ENCODE assay signal across 8 mouse cellular contexts in genomic region chr5:149636075-149636920, GRCm38 (mm10). TPM values are rescaled to one million over a fixed set of nuclear protein-coding genes. Genes with fewer than 3 reads are reported as not detected.
DNase-seq lines count a peak whose midpoint lies in the region; ATAC-seq and TF ChIP-seq lines count a peak whose summit lies in the region.

Gene Hsph1 (minus strand): TSS chr5:149636376.

- peaks cover 22% of the 10 kb centered on the region for H3K4me1 ChIP-seq in hindbrain, embryonic 13.5 days (replicated peaks)

- TF ChIP-seq CTCF in Patski (IDR thresholded peaks at IDR 0.05), result no peak

- H3K4me3 ChIP-seq in hindbrain, embryonic 13.5 days, result peak within 1 kb of the TSS; percentile 74

- ATAC-seq in Patski, result peak; percentile 97
- peak; percentile 99 for ATAC-seq in hindbrain, embryonic 13.5 days (ENCODE audit: low FRiP score)

- peak within 1 kb of the TSS; percentile 81 for H3K4me2 ChIP-seq in hindbrain, embryonic 13.5 days

- peak within 1 kb of the TSS; percentile 84 for H3K9ac ChIP-seq in hindbrain, embryonic 13.5 days

- under 1% methylated on average over 60 of the region's 60 CpGs for WGBS in hindbrain, embryonic 13.5 days

- in situ Hi-C loops in Patski (cut with MboI; ENCODE audit: low pct_unique_long_range_greater_than_20kb), result no loop called here

- peak; percentile 98 for DNase-seq in Patski (ENCODE audit: low read depth, low spot score)
- DNase-seq in cerebellum, postnatal 14 days, result peak; percentile 100
- peak; percentile 98 for DNase-seq in frontal cortex, postnatal 14 days (ENCODE audit: low spot score in 2 of 2)
- DNase-seq in layer of hippocampus, postnatal 25 days (ENCODE audit: extremely low spot score in 1 of 2, low spot score in 1 of 2), result peak; percentile 92 to 95
- peak; percentile 99 for DNase-seq in lung, postnatal 25 days (ENCODE audit: low spot score)
- DNase-seq in retina, embryonic 14.5 days (ENCODE audit: low spot score), result peak; percentile 99
- peak; percentile 95 for DNase-seq in thymus, postnatal 4 days

- H3K27me3 ChIP-seq in Patski, result no peaks in the 10 kb centered on the region
- no peaks in the 10 kb centered on the region for H3K27me3 ChIP-seq in hindbrain, embryonic 13.5 days

- CTCF ChIA-PET in Patski (lab: Charles Lee), result interaction anchor here (0.7 to 1.6 kb wide), 4 partner anchors 8 to 260 kb away, joined by 3 to 4 read pairs (median 3); no protein-coding TSS in a partner anchor

- H3K27ac ChIP-seq in hindbrain, embryonic 13.5 days, result peak within 1 kb of the TSS; percentile 89

- peaks cover 18% of the 10 kb centered on the region for H3K36me3 ChIP-seq in hindbrain, embryonic 13.5 days

- H3K9me3 ChIP-seq in hindbrain, embryonic 13.5 days, result no peaks in the 10 kb centered on the region

- POLR2A ChIA-PET in Patski (lab: Charles Lee), result interaction anchor here (0.9 to 2.3 kb wide), 6 partner anchors 12 to 109 kb away, joined by 3 to 10 read pairs (median 6); partner anchors contain the start of gene Wdr95

RNA-seq across cellular contexts. Expression of gene Hsph1, which starts in this region (rescaled TPM):
- polyA plus RNA-seq in Patski (2021), result 200 TPM
- 83.7 and 92.0 TPM in 2 replicates for polyA plus RNA-seq in hindbrain, embryonic 13.5 days (2015; fragmentation: Nextera tagmentation; extraction: Ambion mirVana)
- total RNA-seq in layer of hippocampus, postnatal 25 days (2021), result 100 to 1,000 TPM; 326 to 347 TPM

Comparison
In these comparisons a context has a peak if more than half of its experiments do, and no peak if none do; other contexts are left out.
1. Peak in every context shown above with its lines: DNase-seq, ATAC-seq, H3K4me3 ChIP-seq and H3K27ac ChIP-seq.